Mouse (Mus musculus): ENCODE measurements around the gene Akap2. TPM values are rescaled to one million over a fixed set of nuclear protein-coding genes. Genes with fewer than 3 reads are reported as not detected.
A peak's percentile ranks its signal among the peaks of the same experiment; 100 is the strongest.

Gene Akap2
- polyA plus RNA-seq, 1 experiment, result not detected

GRCm38 (mm10) chr4:57866088-57866487 is 148.6 kb downstream of the Akap2 start:
- TF ChIP-seq CTCF (IDR thresholded peaks at IDR 0.05; ENCODE audit: insufficient read depth, low read depth, low read length) (no peak), POLR2A (IDR thresholded peaks at IDR 0.05; ENCODE audit: insufficient read depth, low read depth, low read length) (no peak)
- Histone ChIP-seq H3K4me1 (ENCODE audit: control insufficient read depth, insufficient read depth, low read length) (peaks cover 4% of the 10 kb centered on the region; the same call in 1 of the 2 replicates), H3K27ac (ENCODE audit: insufficient read depth, low read depth, low read length) (peak overlapping the region; percentile 16; the same call in 1 of the 2 replicates), H3K4me3 (ENCODE audit: insufficient read depth, low read depth, low read length) (no peak overlapping the region)
- 38% methylated on average over 2 of the region's 2 CpGs for WGBS

DNA sequence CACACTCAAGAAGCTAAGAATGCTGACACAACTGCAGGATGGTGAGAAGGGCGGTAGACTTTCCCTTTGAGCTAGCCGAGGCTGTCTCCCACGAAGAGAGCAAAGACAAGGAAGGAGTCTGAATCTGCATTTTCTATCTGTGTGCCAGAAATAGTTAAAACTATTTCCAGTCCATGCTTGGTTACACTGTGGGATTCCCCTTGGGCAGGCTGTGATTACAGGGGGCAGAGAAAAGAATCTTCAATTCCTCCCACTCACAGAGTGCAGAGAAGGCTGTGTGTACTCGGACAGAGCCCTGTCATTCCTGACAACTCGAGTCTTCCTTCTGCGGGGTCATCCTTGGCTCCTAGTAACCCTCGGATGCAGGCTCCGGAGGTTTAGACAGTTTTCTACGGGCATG is 149.5 kb downstream of the Akap2 start:
- peak overlapping the region; percentile 73; the same call in 1 of the 2 replicates for H3K27ac ChIP-seq (ENCODE audit: insufficient read depth, low read depth, low read length)

GRCm38 (mm10) chr4:57867454-57867853 is 150.0 kb downstream of the Akap2 start:
- H3K4me1 ChIP-seq (ENCODE audit: control insufficient read depth, insufficient read depth, low read length), result peaks cover 7% of the 10 kb centered on the region; the same call in 1 of the 2 replicates
- WGBS, result 30% methylated on average over 10 of the region's 10 CpGs
- no peak overlapping the region for H3K27ac ChIP-seq (ENCODE audit: insufficient read depth, low read depth, low read length)
- H3K4me3 ChIP-seq (ENCODE audit: insufficient read depth, low read depth, low read length), result no peak overlapping the region
- TF ChIP-seq POLR2A (IDR thresholded peaks at IDR 0.05; ENCODE audit: insufficient read depth, low read depth, low read length), result no peak
- TF ChIP-seq CTCF (IDR thresholded peaks at IDR 0.05; ENCODE audit: insufficient read depth, low read depth, low read length), result no peak

More for the DNA sequence above, 149.5 kb downstream of the Akap2 start:
- no peak for TF ChIP-seq CTCF (IDR thresholded peaks at IDR 0.05; ENCODE audit: insufficient read depth, low read depth, low read length)
- TF ChIP-seq POLR2A (IDR thresholded peaks at IDR 0.05; ENCODE audit: insufficient read depth, low read depth, low read length), result no peak
- peaks cover 6% of the 10 kb centered on the region; the same call in 1 of the 2 replicates for H3K4me1 ChIP-seq (ENCODE audit: control insufficient read depth, insufficient read depth, low read length)
- 13% methylated on average over 9 of the region's 9 CpGs for WGBS
- H3K4me3 ChIP-seq (ENCODE audit: insufficient read depth, low read depth, low read length), result no peak overlapping the region

DNA sequence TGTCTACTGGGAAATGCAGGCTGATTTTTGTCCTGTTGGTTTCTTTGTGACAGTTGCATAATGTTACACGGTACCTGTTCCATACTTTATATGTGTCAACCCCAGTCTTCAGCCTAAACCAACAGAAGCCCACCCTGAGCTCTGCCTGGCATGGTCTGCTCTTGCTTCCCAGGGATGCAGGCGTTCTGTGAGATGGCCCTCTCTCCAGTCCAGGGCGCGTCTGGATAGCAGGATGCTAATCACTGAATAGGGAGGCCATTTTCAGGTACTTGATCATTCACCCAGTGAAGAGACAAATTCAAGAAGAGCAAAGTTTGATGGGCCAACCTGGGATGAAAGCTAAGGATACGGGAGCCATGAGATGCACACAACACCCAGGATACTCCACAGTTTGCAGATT is 161.7 kb downstream of the Akap2 start:
- WGBS, result 95% methylated on average over 5 of the region's 5 CpGs
- TF ChIP-seq POLR2A (IDR thresholded peaks at IDR 0.05; ENCODE audit: insufficient read depth, low read depth, low read length) (no peak), CTCF (IDR thresholded peaks at IDR 0.05; ENCODE audit: insufficient read depth, low read depth, low read length) (no peak)
- Histone ChIP-seq H3K4me3 (ENCODE audit: insufficient read depth, low read depth, low read length) (no peak overlapping the region), H3K27ac (ENCODE audit: insufficient read depth, low read depth, low read length) (no peak overlapping the region), H3K4me1 (ENCODE audit: control insufficient read depth, insufficient read depth, low read length) (peaks cover 2% of the 10 kb centered on the region; the same call in 1 of the 2 replicates)

GRCm38 (mm10) chr4:57879804-57880357 is 162.4 kb downstream of the Akap2 start:
- Histone ChIP-seq H3K27ac (ENCODE audit: insufficient read depth, low read depth, low read length) (no peak overlapping the region), H3K4me1 (ENCODE audit: control insufficient read depth, insufficient read depth, low read length) (peaks cover 2% of the 10 kb centered on the region; the same call in 1 of the 2 replicates), H3K4me3 (ENCODE audit: insufficient read depth, low read depth, low read length) (no peak overlapping the region)
- no peak for TF ChIP-seq POLR2A (IDR thresholded peaks at IDR 0.05; ENCODE audit: insufficient read depth, low read depth, low read length)
- peak; percentile 68 for TF ChIP-seq CTCF (IDR thresholded peaks at IDR 0.05; ENCODE audit: insufficient read depth, low read depth, low read length)
- 20% methylated on average over 6 of the region's 6 CpGs for WGBS

DNA sequence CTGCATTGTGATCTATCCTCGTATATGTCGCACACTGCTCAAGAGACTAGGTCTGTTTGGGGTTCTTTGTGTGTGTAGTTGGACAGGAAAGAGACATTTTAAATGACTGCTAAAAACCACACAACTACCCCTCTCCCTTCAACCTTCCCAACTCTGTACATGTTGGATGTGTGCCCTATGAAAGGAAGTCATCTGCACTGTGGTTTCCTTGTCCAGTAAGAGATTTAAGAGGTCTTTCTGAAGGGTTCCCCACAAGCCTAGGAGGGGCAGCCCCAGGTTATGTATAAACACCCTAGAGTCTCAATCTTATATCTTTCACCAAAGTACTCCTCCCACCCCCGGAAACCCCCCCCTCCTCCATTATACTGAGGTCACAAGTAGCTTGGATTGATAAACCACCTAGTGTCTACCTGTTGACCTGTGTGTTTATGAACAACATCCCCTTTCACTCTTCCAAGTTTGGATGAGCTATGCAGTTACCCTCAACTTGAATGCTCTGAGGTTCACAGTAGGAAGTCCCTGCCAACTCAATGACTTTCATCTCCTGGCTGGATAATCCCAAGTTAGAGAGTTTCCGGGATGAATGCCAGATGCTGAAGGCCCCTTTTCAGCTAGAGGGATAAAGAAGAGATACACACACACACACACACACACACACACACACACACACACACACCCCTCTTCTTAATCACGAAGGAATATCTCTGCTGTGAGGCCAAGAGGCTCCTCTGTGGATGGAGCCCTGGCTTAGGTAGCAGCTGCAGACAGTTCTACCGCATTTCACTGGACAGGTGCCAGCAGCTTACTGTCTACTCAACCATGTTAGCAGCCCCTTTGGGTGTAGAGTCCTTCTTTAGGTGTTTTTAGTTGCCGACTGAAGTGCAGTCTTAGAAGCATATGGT is 166.3 kb downstream of the Akap2 start:
- no peak overlapping the region for H3K4me3 ChIP-seq (ENCODE audit: insufficient read depth, low read depth, low read length)
- peaks cover 7% of the 10 kb centered on the region for H3K4me1 ChIP-seq (ENCODE audit: control insufficient read depth, insufficient read depth, low read length)
- no peak overlapping the region for H3K27ac ChIP-seq (ENCODE audit: insufficient read depth, low read depth, low read length)
- WGBS, result 63% methylated on average over 7 of the region's 7 CpGs
- TF ChIP-seq CTCF (IDR thresholded peaks at IDR 0.05; ENCODE audit: insufficient read depth, low read depth, low read length), result no peak
- no peak for TF ChIP-seq POLR2A (IDR thresholded peaks at IDR 0.05; ENCODE audit: insufficient read depth, low read depth, low read length)

GRCm38 (mm10) chr4:57884511-57884910 is 167.1 kb downstream of the Akap2 start:
- 91% methylated on average over 3 of the region's 3 CpGs for WGBS
- peaks cover 7% of the 10 kb centered on the region for H3K4me1 ChIP-seq (ENCODE audit: control insufficient read depth, insufficient read depth, low read length)
- TF ChIP-seq CTCF (IDR thresholded peaks at IDR 0.05; ENCODE audit: insufficient read depth, low read depth, low read length) (no peak), POLR2A (IDR thresholded peaks at IDR 0.05; ENCODE audit: insufficient read depth, low read depth, low read length) (no peak)

DNA sequence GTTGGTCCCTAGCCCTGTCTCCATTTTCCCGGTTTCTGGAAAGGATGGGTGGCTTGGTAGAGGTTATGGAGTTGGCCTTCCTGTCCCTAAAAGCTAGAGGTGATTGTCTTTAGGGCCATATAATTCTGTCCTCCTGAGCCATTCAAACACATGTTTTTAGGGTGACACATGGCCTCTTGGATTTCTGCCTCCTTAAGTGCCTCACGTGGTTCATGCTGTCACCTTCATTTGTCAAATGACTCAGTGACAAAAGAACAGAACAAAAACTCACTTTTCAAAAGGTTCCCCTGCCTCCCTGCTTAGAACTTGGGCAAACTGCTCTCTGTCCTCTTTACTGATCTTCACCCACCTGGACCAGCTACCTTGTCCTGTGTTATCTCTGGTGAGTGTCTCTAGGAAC is 167.7 kb downstream of the Akap2 start:
- TF ChIP-seq CTCF (IDR thresholded peaks at IDR 0.05; ENCODE audit: insufficient read depth, low read depth, low read length) (no peak), POLR2A (IDR thresholded peaks at IDR 0.05; ENCODE audit: insufficient read depth, low read depth, low read length) (no peak)
- H3K27ac ChIP-seq (ENCODE audit: insufficient read depth, low read depth, low read length), result no peak overlapping the region
- H3K4me1 ChIP-seq (ENCODE audit: control insufficient read depth, insufficient read depth, low read length), result peaks cover 7% of the 10 kb centered on the region
- WGBS, result 83% methylated on average over 2 of the region's 2 CpGs
- H3K4me3 ChIP-seq (ENCODE audit: insufficient read depth, low read depth, low read length), result no peak overlapping the region

More at GRCm38 (mm10) chr4:57884511-57884910, 167.1 kb downstream of the Akap2 start:
- Histone ChIP-seq H3K4me3 (ENCODE audit: insufficient read depth, low read depth, low read length) (no peak overlapping the region), H3K27ac (ENCODE audit: insufficient read depth, low read depth, low read length) (no peak overlapping the region)
